Mouse (Mus musculus) mammary gland, adult 2 months (tissue): Measurements from ENCODE around the gene Sall1. TPM values are rescaled to one million over a fixed set of nuclear protein-coding genes. Genes with fewer than 3 reads are reported as not detected.

ENCODE experiments used
- polyA plus RNA-seq: library from polyadenylated mRNA; depleted of rRNA; stranded (reverse); fragments of >200 nt; gene quantifications from 2 replicates; pipeline ENCODE4 v1.2.3, GENCODE M21; 2012; ENCODE audit warnings: low replicate concordance; rRNA removed

Gene Sall1
- 0.03 and 0.08 TPM in 2 replicates for polyA plus RNA-seq

GRCm38 (mm10) chr8:89043940-89044339, at the start of gene Sall1:
Gene Sall1 (minus strand): TSS chr8:89044162.

